Mouse (Mus musculus) neural tube, embryonic 13.5 days (tissue): ENCODE data around the gene Majin. TPM values are rescaled to one million over a fixed set of nuclear protein-coding genes. Genes with fewer than 3 reads are reported as not detected.

ENCODE experiments used
- ATAC-seq: fragments of 200-750 bp; cut with Nextera tagmentation; 2 replicates; pipeline ENCODE4 v1.8.0; 2017; ENCODE audit warnings: low read depth, mild to moderate bottlenecking, moderate TSS enrichment, moderate library complexity
- H3K27ac ChIP-seq: fragments of 300-500 bp; sonication (generic); replicated peaks from 2 replicates; pipeline ENCODE4 v1.5.1; 2015; ENCODE audit warnings: moderate library complexity, mild to moderate bottlenecking, inconsistent platforms
- H3K27me3 ChIP-seq: fragments of 300-500 bp; sonication (generic); 2 replicates; pipeline ENCODE4 v1.6.1; 2015; ENCODE audit warnings: mild to moderate bottlenecking, inconsistent platforms
- H3K36me3 ChIP-seq: fragments of 300-500 bp; sonication (generic); 2 replicates; pipeline ENCODE4 v1.6.1; 2015; ENCODE audit warnings: mild to moderate bottlenecking, inconsistent platforms
- H3K4me1 ChIP-seq: fragments of 300-500 bp; sonication (generic); replicated peaks from 2 replicates; pipeline ENCODE4 v1.6.1; 2015; ENCODE audit warnings: inconsistent platforms
- H3K4me2 ChIP-seq: fragments of 300-500 bp; sonication (generic); 2 replicates; pipeline ENCODE4 v1.6.1; 2015; ENCODE audit warnings: inconsistent platforms, mild to moderate bottlenecking, moderate library complexity
- H3K4me3 ChIP-seq: fragments of 300-500 bp; sonication (generic); 2 replicates; pipeline ENCODE4 v1.5.1; 2015; ENCODE audit warnings: mild to moderate bottlenecking, inconsistent platforms
- H3K9ac ChIP-seq: fragments of 300-500 bp; sonication (generic); 2 replicates; pipeline ENCODE4 v1.6.1; 2015; ENCODE audit warnings: moderate library complexity, mild to moderate bottlenecking, inconsistent platforms
- H3K9me3 ChIP-seq: fragments of 300-500 bp; sonication (generic); 2 replicates; pipeline ENCODE4 v1.6.1; 2016; ENCODE audit warnings: inconsistent platforms
- WGBS: fragments of 180-500 bp; shearing (Covaris S2); methylation state at CpG from one replicate; pipeline ENCODE4 v1.1.7; 2015; 5-methylcytosine and 5-hydroxymethylcytosine counted together
- polyA plus RNA-seq: library from polyadenylated mRNA; unstranded; fragments of >200 nt; fragmentation: Nextera tagmentation; extraction: Ambion mirVana; gene quantifications from 2 replicates; pipeline ENCODE4 v1.2.1, GENCODE M21; 2015

Majin gene
- polyA plus RNA-seq: not detected in 2 replicates

- no peak for ATAC-seq
- no peak within 1 kb of the TSS for H3K4me2 ChIP-seq
- 90% methylated on average over 23 of the region's 23 CpGs for WGBS
- H3K4me3 ChIP-seq: no peak within 1 kb of the TSS
- H3K9me3 ChIP-seq: no peaks in the 10 kb centered on the region; the same call in 1 of the 2 replicates
- no peak within 1 kb of the TSS for H3K9ac ChIP-seq
- no peaks in the 10 kb centered on the region for H3K27me3 ChIP-seq
- no peak within 1 kb of the TSS for H3K27ac ChIP-seq
- no peaks in the 10 kb centered on the region for H3K36me3 ChIP-seq
- H3K4me1 ChIP-seq: no peaks in the 10 kb centered on the region
These were observed at the start of gene Majin for GRCm38 (mm10) chr19:6184131-6184530. TSS of gene Majin (plus strand) at chr19:6184388.

GRCm38 (mm10) chr19:6136397-6136796 lies 47.8 kb upstream of the Majin start:
- no peak overlapping the region for H3K9ac ChIP-seq

GRCm38 (mm10) chr19:6139701-6140100 lies 44.5 kb upstream of the Majin start:
- Histone ChIP-seq H3K36me3 (peaks cover 34% of the 10 kb centered on the region), H3K9ac (peak overlapping the region; percentile 84), H3K4me1 (peaks cover 19% of the 10 kb centered on the region), H3K27ac (peak overlapping the region; percentile 96), H3K9me3 (0 out of 2 replicates have a peak, but pooled peaks cover 8% of the 10 kb centered on the region), H3K27me3 (no peaks in the 10 kb centered on the region), H3K4me3 (peak overlapping the region; percentile 60), H3K4me2 (peak overlapping the region; percentile 79)
- WGBS: 94% methylated on average over 6 of the region's 6 CpGs
- ATAC-seq: no peak

More at GRCm38 (mm10) chr19:6136397-6136796, 47.8 kb upstream of the Majin start:
- ATAC-seq: no peak
- Histone ChIP-seq H3K27me3 (no peaks in the 10 kb centered on the region), H3K9me3 (no peaks in the 10 kb centered on the region), H3K27ac (no peak overlapping the region), H3K36me3 (peaks cover 48% of the 10 kb centered on the region), H3K4me1 (peaks cover 11% of the 10 kb centered on the region), H3K4me2 (no peak overlapping the region), H3K4me3 (no peak overlapping the region)
- WGBS: 87% methylated on average over 3 of the region's 3 CpGs

GRCm38 (mm10) chr19:6140374-6140677 lies 43.9 kb upstream of the Majin start:
- peak overlapping the region; percentile 60 for H3K4me3 ChIP-seq
- WGBS: 6% methylated on average over 16 of the region's 16 CpGs
- H3K27ac ChIP-seq: peak overlapping the region; percentile 96
- no peaks in the 10 kb centered on the region for H3K27me3 ChIP-seq
- H3K9me3 ChIP-seq: 0 out of 2 replicates have a peak, but pooled peaks cover 8% of the 10 kb centered on the region
- peaks cover 28% of the 10 kb centered on the region for H3K36me3 ChIP-seq
- H3K9ac ChIP-seq: peak overlapping the region; percentile 84
- H3K4me1 ChIP-seq: peaks cover 19% of the 10 kb centered on the region
- peak overlapping the region; percentile 79 for H3K4me2 ChIP-seq
- no peak for ATAC-seq

- peak; percentile 94 for ATAC-seq
- peak within 1 kb of the TSS; percentile 84 for H3K9ac ChIP-seq
- peak within 1 kb of the TSS; percentile 60 for H3K4me3 ChIP-seq
- peak within 1 kb of the TSS; percentile 96 for H3K27ac ChIP-seq
- peaks cover 19% of the 10 kb centered on the region for H3K4me1 ChIP-seq
- under 1% methylated on average over 55 of the region's 68 CpGs for WGBS
- peaks cover 23% of the 10 kb centered on the region for H3K36me3 ChIP-seq
- H3K9me3 ChIP-seq: 0 out of 2 replicates have a peak, but pooled peaks cover 8% of the 10 kb centered on the region
- peak within 1 kb of the TSS; percentile 79 for H3K4me2 ChIP-seq
- no peaks in the 10 kb centered on the region for H3K27me3 ChIP-seq
These were observed 43.4 kb upstream of the Majin start, which contains the start of gene Batf2 for GRCm38 (mm10) chr19:6140678-6141393. TSS of gene Batf2 (plus strand) at chr19:6140983.

GRCm38 (mm10) chr19:6141394-6141749 lies 42.8 kb upstream of the Majin start, which contains the start of gene Arl2:
TSS of gene Arl2 (minus strand) at chr19:6141548.
- Histone ChIP-seq H3K4me2 (peak within 1 kb of the TSS; percentile 79), H3K9ac (peak within 1 kb of the TSS; percentile 84), H3K27ac (peak within 1 kb of the TSS; percentile 96), H3K27me3 (no peaks in the 10 kb centered on the region), H3K4me1 (peaks cover 19% of the 10 kb centered on the region), H3K36me3 (peaks cover 18% of the 10 kb centered on the region), H3K9me3 (0 out of 2 replicates have a peak, but pooled peaks cover 8% of the 10 kb centered on the region), H3K4me3 (peak within 1 kb of the TSS; percentile 60)
- under 1% methylated on average over 15 of the region's 15 CpGs for WGBS
- ATAC-seq: peak; percentile 82

- Histone ChIP-seq H3K9ac (no peak overlapping the region), H3K4me2 (no peak overlapping the region), H3K4me3 (no peak overlapping the region), H3K4me1 (peaks cover 13% of the 10 kb centered on the region), H3K27me3 (no peaks in the 10 kb centered on the region; the same call in 1 of the 2 replicates), H3K36me3 (no peaks in the 10 kb centered on the region), H3K9me3 (0 out of 2 replicates have a peak, but pooled peaks cover 8% of the 10 kb centered on the region), H3K27ac (no peak overlapping the region)
- 79% methylated on average over 5 of the region's 5 CpGs for WGBS
- ATAC-seq: no peak
These were observed 39.3 kb upstream of the Majin start for GRCm38 (mm10) chr19:6144842-6145241.

- no peaks in the 10 kb centered on the region for H3K4me1 ChIP-seq
- H3K27ac ChIP-seq: no peak overlapping the region
- no peak for ATAC-seq
- no peak overlapping the region for H3K4me2 ChIP-seq
- H3K9me3 ChIP-seq: no peaks in the 10 kb centered on the region
- H3K27me3 ChIP-seq: no peaks in the 10 kb centered on the region
- H3K36me3 ChIP-seq: no peaks in the 10 kb centered on the region
- H3K4me3 ChIP-seq: no peak overlapping the region
- WGBS: 87% methylated on average over 9 of the region's 9 CpGs
- no peak overlapping the region for H3K9ac ChIP-seq
These were observed 29.0 kb upstream of the Majin start for GRCm38 (mm10) chr19:6155174-6155573.

GRCm38 (mm10) chr19:6156372-6156771 lies 27.8 kb upstream of the Majin start:
- ATAC-seq: no peak
- no peaks in the 10 kb centered on the region for H3K36me3 ChIP-seq
- H3K9me3 ChIP-seq: no peaks in the 10 kb centered on the region
- H3K27me3 ChIP-seq: no peaks in the 10 kb centered on the region
- H3K4me2 ChIP-seq: no peak overlapping the region
- WGBS: 61% methylated on average over 8 of the region's 8 CpGs
- no peak overlapping the region for H3K9ac ChIP-seq
- H3K4me3 ChIP-seq: no peak overlapping the region
- no peak overlapping the region for H3K27ac ChIP-seq
- no peaks in the 10 kb centered on the region for H3K4me1 ChIP-seq

- Histone ChIP-seq H3K4me3 (no peak overlapping the region), H3K9ac (no peak overlapping the region), H3K27ac (no peak overlapping the region; the same call in 1 of the 2 replicates), H3K4me1 (no peaks in the 10 kb centered on the region), H3K27me3 (no peaks in the 10 kb centered on the region), H3K9me3 (no peaks in the 10 kb centered on the region), H3K36me3 (no peaks in the 10 kb centered on the region), H3K4me2 (no peak overlapping the region)
- 64% methylated on average over 6 of the region's 6 CpGs for WGBS
- no peak for ATAC-seq
These were observed 27.0 kb upstream of the Majin start for GRCm38 (mm10) chr19:6157220-6157619.

GRCm38 (mm10) chr19:6163872-6164547 lies 20.2 kb upstream of the Majin start:
- Histone ChIP-seq H3K9ac (no peak overlapping the region), H3K36me3 (no peaks in the 10 kb centered on the region), H3K27ac (no peak overlapping the region), H3K9me3 (no peaks in the 10 kb centered on the region), H3K27me3 (no peaks in the 10 kb centered on the region), H3K4me3 (no peak overlapping the region), H3K4me2 (no peak overlapping the region), H3K4me1 (no peaks in the 10 kb centered on the region)
- WGBS: 75% methylated on average over 10 of the region's 10 CpGs
- no peak for ATAC-seq

- Histone ChIP-seq H3K4me3 (no peak overlapping the region), H3K9ac (no peak overlapping the region), H3K4me2 (no peak overlapping the region), H3K36me3 (no peaks in the 10 kb centered on the region), H3K4me1 (no peaks in the 10 kb centered on the region), H3K9me3 (no peaks in the 10 kb centered on the region), H3K27me3 (no peaks in the 10 kb centered on the region), H3K27ac (no peak overlapping the region)
- WGBS: 72% methylated on average over 4 of the region's 4 CpGs
- no peak for ATAC-seq
These were observed 17.4 kb upstream of the Majin start for GRCm38 (mm10) chr19:6166750-6167149.
